In genomic region chr14:52442690-52443089, GRCm38 (mm10) we compare ENCODE assay signal across 13 mouse cellular contexts. TPM values are rescaled to one million over a fixed set of nuclear protein-coding genes. Genes with fewer than 3 reads are reported as not detected.
"Had no signal": no experiment of that assay in that cellular context is flagged by ENCODE, and none has a peak within 500 bp of the region (broad histone marks: within the 10 kb centered on the region; RNA-seq: fewer than 3 reads in every experiment).

Gene Olfr1509, plus strand, starts transcription at chr14:52442990.

- DNase-seq: retina, postnatal 1 day; right cerebral cortex, adult 18-20 months; right cerebral cortex, postnatal 14 days; right cerebral cortex, postnatal 25 days; right cerebral cortex, postnatal 4 days; spleen, adult 18-20 months; thymus, adult 18-20 months; thymus, adult 2 months; thymus, postnatal 14 days; thymus, postnatal 25 days; thymus, postnatal 36 days; thymus, postnatal 4 days had no signal

RNA-seq across cellular contexts. Expression of gene Olfr1509, which starts in this region (rescaled TPM):
- total RNA-seq: neutrophil, adult 5-6 weeks had no signal
